Mouse (Mus musculus): ENCODE data around the gene Slc52a3.

DNA sequence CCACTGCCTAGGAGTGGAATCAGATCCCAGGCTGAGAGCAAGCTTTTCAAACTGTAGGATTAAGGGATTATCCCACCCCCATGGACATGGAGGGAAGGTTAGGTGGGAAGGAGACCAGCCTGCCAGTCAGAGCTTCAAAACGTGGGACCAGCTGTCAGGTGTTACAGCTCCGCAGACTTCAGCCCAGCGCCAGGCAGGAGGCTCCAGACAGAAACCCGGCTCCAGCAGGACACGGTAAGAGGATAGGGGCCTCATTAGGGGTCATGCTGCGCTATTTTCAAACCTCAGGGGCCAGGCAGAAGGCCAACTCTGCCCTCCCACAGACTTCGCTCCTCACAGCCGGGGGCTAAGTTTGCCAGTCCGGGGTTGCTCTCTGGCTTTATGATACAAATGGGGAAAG lies 32.3 kb upstream of the Slc52a3 start:
- TF ChIP-seq CTCF (IDR thresholded peaks at IDR 0.05; ENCODE audit: extremely low read depth, insufficient read depth, insufficient read length, insufficient replicate concordance) = no peak
- TF ChIP-seq POLR2A (IDR thresholded peaks at IDR 0.05; ENCODE audit: low read depth, low read length) = no peak
